Mouse (Mus musculus): ENCODE results near the gene Ctnna2.

The Ctnna2 gene

GRCm38 (mm10) chr6:77578612-77579011 is 400.9 kb downstream of the Ctnna2 start:
- DNase-seq, result no peak

- DNase-seq, result no peak
Measured at GRCm38 (mm10) chr6:77577585-77577984, 401.9 kb downstream of the Ctnna2 start.

GRCm38 (mm10) chr6:77572614-77573013 is 406.9 kb downstream of the Ctnna2 start:
- peak; percentile 10 to 21 for DNase-seq

- DNase-seq, result no peak
Measured at GRCm38 (mm10) chr6:77569851-77570250, 409.6 kb downstream of the Ctnna2 start.

GRCm38 (mm10) chr6:77556181-77556580 is 423.3 kb downstream of the Ctnna2 start:
- DNase-seq, result no peak

- no peak for DNase-seq
Measured at GRCm38 (mm10) chr6:77537055-77537807, 442.3 kb downstream of the Ctnna2 start.

GRCm38 (mm10) chr6:77527636-77528035 is 451.9 kb downstream of the Ctnna2 start:
- DNase-seq, result no peak

- DNase-seq, result no peak
Measured at GRCm38 (mm10) chr6:77521836-77522235, 457.7 kb downstream of the Ctnna2 start.

- DNase-seq, result peak in 1 of 2 experiments; percentile 2
Measured at GRCm38 (mm10) chr6:77516515-77516914, 463.0 kb downstream of the Ctnna2 start.

GRCm38 (mm10) chr6:77511805-77512204 is 467.7 kb downstream of the Ctnna2 start:
- peak in 1 of 2 experiments; percentile 2 for DNase-seq

GRCm38 (mm10) chr6:77491721-77492120 is 487.8 kb downstream of the Ctnna2 start:
- no peak for DNase-seq

- DNase-seq, result no peak
Measured at GRCm38 (mm10) chr6:77486658-77487057, 492.8 kb downstream of the Ctnna2 start.

GRCm38 (mm10) chr6:77482081-77482480 is 497.4 kb downstream of the Ctnna2 start:
- no peak for DNase-seq

- DNase-seq, result no peak
Measured at GRCm38 (mm10) chr6:77475354-77475753, 504.1 kb downstream of the Ctnna2 start.

GRCm38 (mm10) chr6:77473256-77473655 is 506.2 kb downstream of the Ctnna2 start:
- no peak for DNase-seq

- DNase-seq, result no peak
Measured at GRCm38 (mm10) chr6:77468058-77468457, 511.4 kb downstream of the Ctnna2 start.

- DNase-seq, result no peak
Measured at GRCm38 (mm10) chr6:77462737-77463136, 516.8 kb downstream of the Ctnna2 start.

- DNase-seq, result no peak
Measured at GRCm38 (mm10) chr6:77457919-77458318, 521.6 kb downstream of the Ctnna2 start.

- no peak for DNase-seq
Measured at GRCm38 (mm10) chr6:77446861-77447260, 532.6 kb downstream of the Ctnna2 start.

- no peak for DNase-seq
Measured at GRCm38 (mm10) chr6:77443906-77444305, 535.6 kb downstream of the Ctnna2 start.

- no peak for DNase-seq
Measured at GRCm38 (mm10) chr6:77441051-77441450, 538.4 kb downstream of the Ctnna2 start.

- peak in 1 of 2 experiments; percentile 4 for DNase-seq
Measured at GRCm38 (mm10) chr6:77430381-77430780, 549.1 kb downstream of the Ctnna2 start.

- DNase-seq, result no peak
Measured at GRCm38 (mm10) chr6:77425746-77426145, 553.8 kb downstream of the Ctnna2 start.

- DNase-seq, result no peak
Measured at GRCm38 (mm10) chr6:77424826-77425225, 554.7 kb downstream of the Ctnna2 start.

Data from kidney, postnatal 4 days (tissue).